ENCODE assay signal across 8 mouse cellular contexts in genomic region chr11:100970557-100970937, GRCm38 (mm10). TPM values are rescaled to one million over a fixed set of nuclear protein-coding genes. Genes with fewer than 3 reads are reported as not detected.
DNase-seq lines count a peak whose midpoint lies in the region; ATAC-seq and TF ChIP-seq lines count a peak whose summit lies in the region.

Cavin1 (minus strand) TSS chr11:100970887.

- TF ChIP-seq POLR2A in cerebellum, adult 2 months (IDR thresholded peaks at IDR 0.05; ENCODE audit: borderline replicate concordance, insufficient read depth, low read length) = peak; percentile 19; the same call in 1 of the 2 replicates

- 7% methylated on average over 20 of the region's 20 CpGs for WGBS in cerebellum, adult 2 months

- no peaks in the 10 kb centered on the region; the same call in 1 of the 2 replicates for H3K4me1 ChIP-seq in cerebellum, adult 2 months (ENCODE audit: control insufficient read depth, insufficient read depth, low read length)

- no peaks in the 10 kb centered on the region for H3K27me3 ChIP-seq in Patski
- H3K27me3 ChIP-seq in cerebellum, adult 2 months (ENCODE audit: control insufficient read depth, insufficient read depth, low read length) = no peaks in the 10 kb centered on the region; the same call in 1 of the 2 replicates

- CTCF ChIA-PET in Patski (lab: Charles Lee) = interaction anchor here (0.7 to 1.9 kb wide), 4 partner anchors 8 to 17 kb away, joined by 3 to 4 read pairs (median 4); no protein-coding TSS in a partner anchor

- no peak within 1 kb of the TSS for H3K27ac ChIP-seq in cerebellum, adult 2 months (ENCODE audit: insufficient read depth, low read length)

- no peak for TF ChIP-seq CTCF in Patski (IDR thresholded peaks at IDR 0.05)
- no peak for TF ChIP-seq CTCF in cerebellum, adult 2 months (IDR thresholded peaks at IDR 0.05; ENCODE audit: borderline replicate concordance, insufficient read depth, low read depth, low read length)

- in situ Hi-C loops in Patski (cut with MboI; ENCODE audit: low pct_unique_long_range_greater_than_20kb) = loop anchor here (10.0 kb wide), 1 partner anchor 204 kb away; the partner anchor contains the start of genes Ccr10, Cntnap1 and Plekhh3

- POLR2A ChIA-PET in Patski (lab: Charles Lee) = interaction anchor here (1.1 kb wide), 1 partner anchor 35 kb away, joined by 3 read pairs; no protein-coding TSS in a partner anchor

- H3K4me3 ChIP-seq in cerebellum, adult 2 months (replicated peaks; ENCODE audit: insufficient read depth, low read depth, low read length) = peak within 1 kb of the TSS; percentile 50

- no peak for DNase-seq in Patski (ENCODE audit: low read depth, low spot score)
- DNase-seq in cerebellum, adult 2 months = peak; percentile 57 to 62
- DNase-seq in frontal cortex, adult 2 months (ENCODE audit: extremely low spot score in 1 of 2, low spot score in 1 of 2) = peak in 1 of 2 experiments; percentile 61
- peak; percentile 46 to 70 for DNase-seq in layer of hippocampus, postnatal 14 days (ENCODE audit: low spot score in 2 of 2)
- peak; percentile 100 for DNase-seq in lung, postnatal 10 days
- peak; percentile 38 to 51 for DNase-seq in right cerebral cortex, adult 2 months (ENCODE audit: low spot score in 2 of 2)

- ATAC-seq in Patski = peak; percentile 88
- peak; percentile 70 to 74 for ATAC-seq in hematopoietic stem cell, adult 5-6 weeks (replicated peaks in 1 of 2; ENCODE audit: insufficient read depth in 1 of 2, low FRiP score in 2 of 2, low TSS enrichment in 1 of 2, low read depth in 1 of 2, poor library complexity in 2 of 2, severe bottlenecking in 2 of 2)
- ATAC-seq in inflammation-experienced regulatory T-cells, adult 6 months = no peak

RNA-seq across cellular contexts. Expression of gene Cavin1, which starts in this region (rescaled TPM):
- 211 TPM for polyA plus RNA-seq in Patski (2021)
- polyA plus RNA-seq in cerebellum, adult 2 months (2012; rRNA removed) = 14.9 and 15.6 TPM in 2 replicates
- polyA plus RNA-seq in frontal cortex, adult 2 months (2012; rRNA removed) = 20.9 and 21.0 TPM in 2 replicates
- 9.8 and 13.4 TPM in 2 replicates for total RNA-seq in hematopoietic stem cell, adult 5-6 weeks (2017)
- total RNA-seq in layer of hippocampus, postnatal 14 days (2021) = 10 to 100 TPM; 16.3 to 21.5 TPM
- polyA plus RNA-seq in inflammation-experienced regulatory T-cells, adult 6 months (2017; shearing (Covaris generic)) = under 1 TPM in 2 of 3 experiments, not detected in 1; 0.09 to 0.26 TPM

Comparison
In these comparisons a context has a peak if more than half of its experiments do, and no peak if none do; other contexts are left out.
1. RNA of gene Cavin1 (polyA plus RNA-seq): 211 TPM in Patski (single experiment), 20.9 to 21.0 TPM in frontal cortex, adult 2 months and 14.9 to 15.6 TPM in cerebellum, adult 2 months; 0.09 to 0.26 TPM in inflammation-experienced regulatory T-cells, adult 6 months; every median in the first group is over 10 times any median in the second.